Mouse (Mus musculus) 3T3-L1 (cell line): ENCODE results near the gene Hspb11.

ENCODE experiments used
- DNase-seq: peaks from one replicate; pipeline ENCODE4 v3.0.0-alpha.2; 2015; ENCODE audit warnings: low read depth, low spot score

Gene Hspb11

DNA sequence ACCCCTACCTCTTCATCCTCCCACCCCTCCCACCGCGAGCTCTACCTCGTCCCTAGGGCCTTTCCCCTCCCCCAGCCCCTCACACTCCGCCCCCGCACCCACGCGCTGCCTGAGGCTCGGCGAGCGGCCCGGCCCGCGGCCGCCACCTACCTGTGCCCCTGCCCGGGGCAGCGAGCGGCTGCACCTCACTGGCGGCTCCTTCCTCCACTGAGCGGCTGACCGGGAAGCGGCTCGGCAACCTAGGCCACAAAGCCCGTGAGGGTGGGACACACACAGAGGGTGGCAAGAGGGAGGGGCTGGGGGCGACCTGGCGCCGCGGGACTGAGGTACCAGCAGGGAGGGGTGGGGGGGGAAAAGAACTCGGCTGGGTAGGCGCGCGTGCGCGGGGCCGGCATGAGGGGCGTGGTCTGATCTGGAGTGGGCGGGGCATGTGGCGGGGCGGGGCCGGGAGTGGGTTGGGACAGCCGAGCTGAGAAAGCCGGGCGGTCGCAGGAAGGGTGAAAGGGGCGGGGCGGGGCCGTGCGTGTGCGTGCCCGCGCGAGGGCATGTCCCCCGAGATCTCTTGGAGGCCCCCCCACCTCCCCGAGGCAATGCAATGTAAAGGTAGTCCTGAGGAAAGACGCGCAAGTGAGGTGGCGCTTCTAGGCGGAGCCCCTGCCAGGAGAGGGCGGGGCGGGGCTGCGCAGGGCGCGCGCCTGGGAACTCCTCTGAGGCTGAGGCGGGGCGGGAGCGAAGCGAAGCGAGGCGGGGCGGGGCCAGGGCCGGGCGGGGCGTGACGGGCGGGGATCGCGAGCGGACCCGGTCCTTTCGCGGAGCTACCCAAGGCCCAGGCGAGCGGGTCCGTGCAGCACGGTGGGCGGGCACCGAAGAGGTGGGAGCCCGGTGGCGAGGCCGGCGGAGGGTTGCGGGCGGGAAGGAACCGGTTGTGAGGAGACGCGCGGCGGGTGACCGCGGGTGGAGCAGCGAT, at the start of gene Hspb11, which contains the start of gene Lrrc42:
Gene Hspb11 (plus strand): TSS at position 469 of the 967 bp plus-strand sequence.
Gene Lrrc42 (minus strand): TSS at position 408 of the 967 bp plus-strand sequence.
- DNase-seq = peak; percentile 96

DNA sequence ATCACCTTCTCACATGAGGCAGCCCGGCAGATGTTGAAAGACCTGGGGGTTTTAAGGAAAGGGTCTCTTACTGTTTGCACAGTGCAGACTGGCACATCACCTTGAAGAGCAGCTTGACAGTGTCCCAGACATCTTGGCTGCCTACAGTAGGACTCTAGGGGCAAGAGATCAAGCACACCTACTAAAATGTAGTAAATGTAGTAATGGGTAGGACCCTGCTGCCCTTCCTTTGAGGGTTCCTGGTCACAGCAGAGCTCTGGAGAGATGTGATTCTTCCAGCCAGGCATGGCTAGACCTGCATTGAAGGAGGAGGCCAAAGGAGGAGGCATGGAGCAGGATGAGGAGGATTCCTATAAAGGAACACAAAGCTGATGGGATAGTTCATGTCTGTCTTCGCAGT, 46.4 kb upstream of the Hspb11 start:
- DNase-seq = no peak

DNA sequence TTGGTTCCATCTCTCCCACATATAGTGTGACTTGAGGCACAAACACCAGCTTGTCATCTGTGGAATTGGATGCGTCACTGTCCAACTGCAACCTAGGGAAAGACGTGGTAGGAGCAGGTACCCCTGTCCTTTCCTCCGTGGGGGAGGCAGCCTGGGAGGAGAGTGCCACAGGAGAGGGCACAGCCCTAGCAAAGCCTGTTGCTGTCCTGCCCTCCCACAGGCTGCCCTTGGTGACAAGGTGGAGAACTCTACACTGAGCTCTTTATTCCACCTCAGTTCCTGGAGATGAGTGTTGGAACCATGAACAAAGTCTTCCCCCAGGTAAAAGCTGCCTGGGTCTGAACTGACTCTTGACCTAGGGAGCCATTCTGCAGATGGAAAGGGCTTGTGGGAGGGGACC, 44.5 kb upstream of the Hspb11 start, which contains the start of gene Ldlrad1:
Gene Ldlrad1 (plus strand): TSS at position 301 of the 400 bp plus-strand sequence.
- no peak for DNase-seq

DNA sequence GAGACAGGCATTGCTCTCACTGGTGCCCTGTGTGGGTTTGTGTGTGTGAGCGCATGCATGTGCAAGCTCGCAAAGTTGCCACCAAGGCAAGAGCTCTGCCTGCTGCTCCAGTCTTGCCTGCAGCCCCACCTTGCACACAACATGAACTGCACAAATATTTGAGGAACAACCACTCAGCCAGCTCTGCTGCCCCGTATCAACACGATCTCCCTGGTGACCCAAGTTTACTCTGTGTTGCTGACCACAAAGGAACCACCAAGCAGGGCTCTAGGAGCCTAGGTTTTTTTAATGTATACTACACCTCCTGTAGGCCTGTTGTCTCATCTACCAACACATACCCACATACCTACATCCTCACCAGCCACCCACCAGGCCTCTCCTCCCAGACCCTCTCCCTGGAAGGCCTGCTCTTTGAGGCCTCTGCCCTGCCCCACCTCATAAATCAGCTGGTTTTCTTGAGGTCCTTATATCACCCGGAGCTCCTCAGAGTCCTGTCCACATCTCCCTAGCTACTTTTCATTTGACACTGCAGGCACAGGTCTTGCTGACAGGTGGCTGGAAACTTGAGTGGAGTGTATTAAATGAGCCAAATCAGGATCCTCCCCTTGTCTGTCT, 42.8 kb upstream of the Hspb11 start:
- DNase-seq = no peak

DNA sequence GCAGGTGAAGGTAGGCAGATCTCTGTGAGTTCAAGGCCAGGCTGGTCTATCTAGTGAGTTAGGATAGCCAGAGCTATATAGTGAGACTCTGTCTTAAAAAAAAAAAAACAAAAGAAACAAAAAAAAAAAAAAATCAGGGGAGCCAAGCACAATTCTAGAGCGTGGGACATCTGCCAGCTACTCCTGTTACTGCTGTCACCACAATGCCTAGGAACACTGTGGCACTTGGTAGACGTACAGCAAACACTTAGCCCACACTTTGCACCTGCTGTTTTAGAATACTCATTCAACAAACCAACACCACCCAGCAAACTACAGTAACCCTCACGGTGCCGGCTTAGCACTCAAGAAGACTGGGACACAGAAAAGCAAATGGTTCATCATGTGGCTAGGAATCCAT, 41.9 kb upstream of the Hspb11 start:
- DNase-seq = no peak

DNA sequence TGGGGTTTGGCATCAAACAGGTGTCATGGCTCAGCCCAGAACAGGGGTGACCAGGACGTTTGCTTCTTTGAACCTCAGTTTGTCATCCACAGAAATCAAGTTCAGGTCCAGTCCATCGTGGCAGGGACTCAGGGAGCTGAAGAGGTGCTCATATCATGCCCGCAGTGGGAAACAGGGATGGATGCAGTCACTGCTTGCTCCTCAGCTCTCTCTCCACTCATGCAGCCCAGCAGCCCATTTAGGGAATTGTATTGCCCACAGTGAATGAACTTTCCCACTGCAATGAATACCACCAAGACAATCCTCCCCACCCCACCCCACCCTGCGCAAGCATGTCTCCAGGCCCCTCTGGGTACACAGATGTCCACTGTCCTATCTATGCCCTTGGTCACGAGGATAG, 41.5 kb upstream of the Hspb11 start:
- DNase-seq = no peak

DNA sequence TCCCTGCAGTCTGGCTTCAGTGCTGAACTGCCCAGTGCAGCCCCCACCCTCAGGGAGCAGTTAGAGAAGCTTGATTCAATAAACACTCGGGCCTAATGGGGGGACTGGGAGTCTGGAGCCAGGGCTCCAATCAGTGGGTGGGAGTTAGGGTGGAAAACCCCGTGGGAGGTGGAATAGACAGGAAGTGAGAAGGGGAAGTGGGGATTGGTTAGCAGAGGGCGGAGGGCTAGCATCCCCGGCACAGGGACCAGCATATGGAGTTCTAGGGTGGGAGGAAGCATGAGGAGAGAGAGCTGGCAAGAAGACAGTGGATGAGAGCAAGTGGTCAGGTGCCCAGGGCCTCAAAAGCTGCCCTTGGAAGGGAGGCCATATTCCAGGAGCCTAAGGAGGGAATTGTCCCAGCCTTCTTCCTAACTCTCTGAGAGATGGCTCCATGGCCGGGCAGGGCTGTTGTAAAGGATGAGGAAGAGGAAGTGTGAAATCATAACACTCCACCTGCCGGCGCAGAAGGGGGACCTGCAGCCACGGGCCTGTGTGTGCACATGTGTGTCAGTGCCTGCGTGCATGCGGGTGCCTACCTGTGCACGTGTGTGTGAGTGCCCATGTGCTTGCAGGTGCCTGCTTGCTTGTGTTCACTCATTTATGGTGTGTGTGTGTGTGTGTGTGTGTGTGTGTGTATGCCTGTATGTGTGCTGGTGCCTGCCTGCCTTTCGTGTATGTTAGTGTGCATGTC, 39.9 kb upstream of the Hspb11 start:
- DNase-seq = no peak

DNA sequence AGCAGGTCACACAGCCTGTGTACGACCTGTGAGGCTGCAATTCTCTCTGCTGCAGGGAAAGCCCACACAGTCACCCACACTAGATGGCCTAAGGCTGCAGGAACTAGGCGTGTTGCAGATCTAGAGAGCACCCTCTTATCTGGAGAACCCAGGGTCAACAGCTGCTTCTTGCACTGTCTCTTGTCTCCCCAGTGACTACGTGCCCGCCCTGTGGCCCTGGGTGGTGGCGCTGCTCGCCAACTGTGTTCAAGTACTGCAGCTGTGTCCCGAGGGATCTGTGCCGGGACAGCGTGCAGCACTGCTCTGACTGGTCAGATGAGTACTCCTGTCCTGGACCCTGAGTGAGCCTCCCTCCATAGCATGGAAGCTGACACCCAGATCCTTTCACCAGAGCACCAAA, 35.8 kb upstream of the Hspb11 start:
- DNase-seq = no peak

DNA sequence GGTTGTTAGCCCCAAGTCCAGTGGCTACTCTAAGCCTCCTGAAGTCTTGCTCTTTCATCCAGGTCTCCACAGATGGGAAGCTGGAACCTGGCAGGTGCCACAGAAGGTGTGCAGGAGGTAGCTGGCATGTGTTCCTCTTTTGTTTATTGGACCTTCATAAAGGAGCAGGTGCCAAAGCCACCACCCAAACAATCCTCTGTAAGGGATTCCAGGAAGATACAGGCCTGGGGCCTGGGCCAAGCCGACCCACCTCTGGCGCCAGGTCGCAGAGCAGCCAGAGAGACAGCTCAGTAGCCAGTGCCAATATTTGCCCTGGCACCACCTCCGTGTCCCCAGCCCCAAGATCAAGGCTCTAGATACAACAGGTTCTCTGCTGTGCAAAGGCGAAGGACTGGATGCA, 31.9 kb upstream of the Hspb11 start:
- no peak for DNase-seq

DNA sequence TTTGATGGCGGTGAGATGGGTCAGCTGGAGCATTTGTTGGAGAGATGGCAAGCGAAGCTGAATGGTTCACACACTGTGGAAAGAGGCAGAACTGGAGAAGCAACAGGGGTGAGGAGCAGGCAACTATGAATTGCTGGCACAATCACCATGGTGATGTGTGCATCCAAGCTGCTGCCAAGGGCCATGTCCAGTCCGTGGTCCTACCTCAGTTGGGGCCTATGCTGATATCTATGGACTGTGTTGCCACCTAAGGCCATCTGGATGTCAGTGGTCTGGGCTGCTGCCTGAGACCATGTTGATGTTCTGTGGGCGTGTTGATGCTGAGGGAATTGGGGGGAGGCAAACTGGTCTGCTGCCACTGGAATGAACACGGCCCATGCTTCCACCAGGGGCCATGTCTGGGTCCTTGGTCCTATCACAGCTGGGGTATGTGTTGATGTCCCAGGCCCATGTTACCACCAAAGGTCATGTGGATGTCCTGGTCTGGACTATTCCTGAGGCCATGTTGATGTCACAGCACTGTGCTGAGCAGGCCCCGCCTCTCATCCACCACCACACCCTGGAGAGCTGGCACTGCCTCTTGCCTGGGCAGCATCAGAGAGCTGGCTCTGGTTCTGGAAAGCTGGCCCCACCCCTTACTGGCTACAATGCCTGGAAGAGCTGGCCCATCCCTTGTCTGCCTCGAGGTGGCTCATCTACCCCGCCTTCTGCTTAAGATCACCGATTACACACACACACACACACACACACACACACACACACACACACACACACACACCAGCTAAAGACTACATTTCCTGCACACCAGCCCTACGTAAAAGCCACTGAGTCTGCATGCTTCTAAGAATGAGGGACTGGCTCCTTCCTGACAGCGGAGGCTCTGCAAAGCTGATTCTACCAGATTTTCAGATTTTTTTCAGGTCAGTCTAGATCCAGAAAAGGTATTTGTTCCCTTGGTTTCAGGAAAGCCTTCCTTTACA, 29.9 kb upstream of the Hspb11 start:
- DNase-seq = peak; percentile 86

DNA sequence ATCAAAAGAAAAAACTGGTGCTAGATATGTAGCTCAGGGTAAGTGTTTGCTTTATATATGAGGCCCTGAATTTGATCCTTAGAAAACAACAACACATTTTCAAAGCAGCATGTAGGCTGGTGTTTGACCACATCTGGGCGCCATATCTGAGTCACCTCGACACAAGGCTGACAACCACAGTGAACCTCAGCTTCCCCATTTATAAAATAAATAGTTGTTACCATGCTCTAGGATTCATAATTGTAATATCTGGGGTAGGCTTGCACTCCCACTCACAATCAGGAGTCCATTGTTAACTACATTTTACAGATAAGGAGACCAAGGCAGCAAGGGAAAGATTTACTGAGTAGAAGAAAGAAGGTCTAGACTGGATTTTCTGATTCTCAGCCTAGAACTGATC, 27.1 kb upstream of the Hspb11 start:
- DNase-seq = peak; percentile 26

DNA sequence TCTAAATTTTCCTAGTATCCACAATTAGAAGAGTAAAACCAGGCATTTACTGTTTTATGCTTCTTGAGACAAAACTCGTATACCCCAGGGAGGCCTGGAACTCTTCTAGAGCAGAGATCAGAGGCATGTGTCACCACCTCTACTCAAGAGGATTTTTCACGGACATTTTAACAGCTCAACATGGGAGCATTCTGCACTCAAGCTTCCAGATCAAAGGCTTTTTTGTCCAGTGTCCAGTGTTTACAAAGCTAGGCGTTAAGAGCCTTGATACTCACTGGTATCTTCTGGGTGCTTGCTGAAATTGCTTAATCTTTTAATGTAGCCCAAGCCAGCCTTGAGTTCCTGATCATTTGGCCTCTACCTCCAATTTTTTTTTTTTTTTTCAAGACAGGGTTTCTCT, 21.2 kb upstream of the Hspb11 start:
- DNase-seq = peak; percentile 66

DNA sequence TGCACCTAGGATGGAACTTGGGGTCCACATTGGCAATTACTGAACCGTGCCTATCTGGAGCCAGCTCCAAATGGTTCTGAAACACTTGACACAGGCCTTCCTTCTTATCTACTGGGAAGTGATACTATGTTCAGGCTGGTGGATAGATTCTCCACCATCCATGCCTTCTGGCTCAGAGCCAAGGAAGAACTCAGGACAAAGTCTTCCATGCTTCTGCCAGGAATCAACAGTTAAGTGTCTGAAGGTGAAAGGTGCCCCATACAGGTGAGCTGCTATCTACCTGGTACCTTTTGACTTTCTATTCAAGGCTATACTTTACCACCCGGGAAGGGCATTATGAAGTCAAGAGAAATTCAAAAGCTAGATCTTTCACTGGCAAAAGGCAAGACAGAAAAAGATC, 15.1 kb upstream of the Hspb11 start:
- DNase-seq = no peak

DNA sequence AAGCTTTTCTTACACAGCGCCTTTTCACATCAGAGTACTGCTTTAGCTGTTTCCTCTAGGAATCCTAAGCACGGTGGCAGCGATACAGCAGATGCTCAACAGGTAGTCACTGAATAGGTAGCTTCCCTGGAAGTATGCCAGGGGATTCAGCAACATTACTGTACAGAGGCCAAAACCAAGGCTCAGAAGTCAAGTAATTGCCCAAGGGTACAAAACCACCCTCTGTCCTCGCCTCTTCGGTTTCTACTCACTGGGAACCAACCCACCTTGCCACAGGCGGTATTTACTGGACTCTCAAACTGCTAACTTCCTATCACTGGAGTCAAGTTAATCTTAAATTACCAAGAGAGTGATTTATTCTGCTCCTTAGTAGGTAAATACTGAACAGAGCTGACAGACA, 13.2 kb upstream of the Hspb11 start:
- DNase-seq = no peak

DNA sequence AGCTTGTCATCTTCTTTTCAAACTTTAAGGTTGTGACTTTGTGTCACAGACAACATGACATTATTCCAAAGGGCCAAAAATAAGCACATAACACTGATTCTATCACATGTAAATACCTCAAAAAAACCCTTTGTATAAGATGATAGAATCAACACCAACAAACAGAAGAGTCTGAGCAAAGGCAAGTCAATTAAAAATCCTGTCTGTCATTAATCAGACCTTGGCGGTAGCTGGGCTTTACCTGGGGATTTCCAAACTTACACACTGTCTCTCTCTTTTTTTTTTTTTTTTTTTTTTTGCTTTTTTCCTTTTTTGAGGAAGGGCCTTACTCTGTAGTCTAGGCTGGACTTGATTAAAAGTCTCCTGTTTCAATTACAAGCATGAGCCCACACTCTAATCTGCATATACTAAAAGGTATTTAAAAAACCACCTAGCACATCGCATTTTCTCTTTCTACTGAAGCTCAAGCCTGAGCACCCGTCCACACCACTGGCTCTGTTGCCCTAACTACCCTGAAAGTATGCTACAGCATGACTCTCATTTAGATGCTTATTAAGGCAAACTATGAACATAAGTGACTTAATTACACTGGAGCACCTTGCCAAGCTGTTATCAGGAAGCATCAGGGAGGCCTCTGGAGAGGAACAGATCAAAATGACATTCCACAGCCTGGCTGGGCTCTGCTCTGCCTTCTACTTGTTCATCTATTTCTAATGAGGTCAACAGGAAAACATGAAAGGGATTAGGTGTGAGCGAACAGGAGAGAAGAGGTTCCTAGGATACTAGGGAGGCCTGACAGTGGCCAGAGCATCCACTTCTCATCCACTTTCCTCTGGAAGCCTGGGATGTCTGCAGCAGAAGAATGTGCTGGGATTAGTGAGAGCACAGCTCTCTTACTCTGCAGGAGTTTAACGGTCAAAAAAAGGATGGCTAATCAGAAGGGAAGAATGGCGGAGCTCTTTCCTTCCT, 9.7 kb upstream of the Hspb11 start:
- no peak for DNase-seq

DNA sequence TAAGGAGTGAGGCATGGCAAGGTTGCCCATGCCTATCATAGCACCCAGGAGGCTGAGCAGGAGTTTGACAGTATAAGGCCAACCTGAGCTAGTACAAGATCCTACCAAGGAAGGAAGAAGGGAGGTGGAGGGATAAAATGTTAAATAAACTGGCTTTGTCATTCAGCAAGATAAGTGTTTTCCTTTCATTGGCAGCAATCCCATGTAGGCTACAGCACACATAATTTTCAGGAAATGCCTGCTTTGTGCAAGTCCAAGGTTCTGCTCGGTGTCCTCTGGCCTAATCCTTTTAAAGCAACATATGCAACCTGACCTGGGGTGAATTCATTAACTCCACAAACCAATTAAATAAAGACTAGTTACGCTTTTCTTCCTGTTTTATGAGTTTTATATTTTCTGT, 8.0 kb upstream of the Hspb11 start:
- DNase-seq = peak; percentile 35

DNA sequence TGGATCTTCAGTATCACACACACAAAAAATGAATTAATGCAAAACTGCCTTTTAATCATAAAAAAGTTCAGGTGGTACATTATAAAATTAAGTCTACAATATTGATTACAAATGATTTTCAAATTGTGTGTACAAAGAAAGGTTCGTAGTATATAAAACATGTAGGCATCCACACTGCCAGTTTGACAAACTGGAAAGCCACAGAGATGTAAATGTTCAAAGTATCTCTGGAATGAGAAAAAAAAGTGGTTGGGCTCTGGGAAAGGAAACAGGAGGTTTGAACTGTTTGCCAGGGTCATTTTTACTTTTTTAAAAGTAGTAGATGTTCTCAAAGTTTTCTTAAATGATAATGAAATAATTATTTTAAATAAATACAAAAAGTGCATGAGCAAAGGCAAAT, 7.4 kb upstream of the Hspb11 start:
- peak; percentile 70 for DNase-seq

DNA sequence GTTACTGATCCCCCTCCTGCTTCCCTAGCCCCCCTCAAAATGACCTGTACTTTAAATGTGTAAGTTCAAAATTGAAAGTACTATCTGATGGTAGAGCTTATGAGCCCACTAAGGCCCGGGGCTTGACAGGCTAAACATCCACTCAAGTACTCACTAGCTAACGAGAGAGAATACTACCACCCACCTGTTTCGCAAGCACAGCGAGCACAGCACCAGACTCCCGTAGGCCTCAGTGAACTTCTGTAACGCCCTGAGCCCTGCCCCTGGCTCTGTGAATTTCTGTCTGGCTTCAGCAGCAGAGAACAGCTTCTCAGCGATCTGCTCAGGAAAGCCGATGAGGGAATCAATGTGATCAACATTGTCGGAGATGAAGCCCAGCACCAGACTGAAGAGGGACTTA, 6.3 kb upstream of the Hspb11 start:
- no peak for DNase-seq

DNA sequence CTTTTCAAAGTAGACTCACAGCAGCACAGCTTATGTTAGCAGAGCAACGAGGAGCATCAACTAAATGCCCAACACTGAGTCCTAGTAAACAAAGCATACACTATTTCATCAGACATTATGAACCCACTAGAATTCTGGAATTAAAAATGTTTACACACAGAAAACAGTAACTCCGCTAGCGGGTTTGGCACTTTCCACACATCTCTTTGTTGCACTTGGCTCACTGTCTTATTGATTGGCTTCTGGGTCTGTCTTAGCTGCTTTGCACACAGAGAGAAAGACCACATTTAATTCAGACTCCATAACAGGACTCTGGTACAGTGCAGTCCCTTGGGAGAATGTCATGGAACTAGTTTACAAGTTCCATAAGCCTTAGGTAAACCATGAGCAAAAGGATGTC, 5.3 kb upstream of the Hspb11 start:
- DNase-seq = no peak

DNA sequence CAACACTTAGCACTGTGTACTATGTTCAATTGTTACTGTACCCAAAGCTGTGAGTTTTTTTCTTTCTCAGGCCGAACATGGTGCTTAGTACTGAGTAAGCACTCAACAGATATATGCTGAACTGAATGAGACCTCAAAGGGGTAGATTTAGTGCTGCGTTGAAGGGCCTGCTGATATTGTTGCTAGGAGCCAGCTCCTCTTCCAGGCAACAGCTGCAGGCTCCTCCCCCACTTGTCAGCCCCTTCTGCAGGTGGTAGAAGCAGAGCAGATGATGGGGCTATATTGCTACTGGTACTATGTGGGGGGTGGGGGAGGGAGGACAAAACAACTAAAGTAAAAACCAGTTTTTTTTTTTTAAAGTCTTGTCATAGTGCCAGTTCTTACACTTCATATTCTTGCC, 3.9 kb upstream of the Hspb11 start:
- no peak for DNase-seq
